Mouse (Mus musculus) duodenum, adult 2 months (tissue): ENCODE data around the gene Slc30a1. TPM values are rescaled to one million over a fixed set of nuclear protein-coding genes. Genes with fewer than 3 reads are reported as not detected.

Experiments
- polyA plus RNA-seq: library from polyadenylated mRNA; depleted of rRNA; stranded (reverse); fragments of >200 nt; gene quantifications from 2 replicates; pipeline ENCODE4 v1.2.3, GENCODE M21; 2012; ENCODE audit warnings: low replicate concordance; rRNA removed

Slc30a1 gene
- 15.0 and 16.4 TPM in 2 replicates for polyA plus RNA-seq

GRCm38 (mm10) chr1:191906571-191907430 lies at the start of gene Slc30a1:
Gene Slc30a1, plus strand, starts transcription at chr1:191906767.

Other genes with a start within 250 kb of the Slc30a1 start
- gene Lpgat1, start 188.9 kb upstream of the Slc30a1 start, polyA plus RNA-seq, result 13.9 and 16.1 TPM in 2 replicates
- gene Nek2, start 85.3 kb upstream of the Slc30a1 start, polyA plus RNA-seq, result 2.6 and 3.2 TPM in 2 replicates
- gene Rd3, start 70.6 kb downstream of the Slc30a1 start, polyA plus RNA-seq, result 0.09 and 0.18 TPM in 2 replicates
- gene Traf5, start 185.8 kb downstream of the Slc30a1 start, polyA plus RNA-seq, result 2.2 and 4.5 TPM in 2 replicates
- 19.9 and 23.2 TPM in 2 replicates for gene Rcor3, start 231.3 kb downstream of the Slc30a1 start, polyA plus RNA-seq